Mouse (Mus musculus) limb, embryonic 10.5 days (tissue): ENCODE data around the gene Itk. TPM values are rescaled to one million over a fixed set of nuclear protein-coding genes. Genes with fewer than 3 reads are reported as not detected.
A peak's percentile ranks its signal among the peaks of the same experiment; 100 is the strongest.

Experiments used
- DNase-seq: peaks from one replicate; pipeline ENCODE4 v3.0.0-alpha.2; 2017; ENCODE audit warnings: low spot score
- H3K27ac ChIP-seq: fragments of 300-500 bp; sonication (generic); 2 replicates; pipeline ENCODE4 v1.5.1; 2016; ENCODE audit warnings: mild to moderate bottlenecking
- H3K27me3 ChIP-seq: fragments of 300-500 bp; sonication (generic); 2 replicates; pipeline ENCODE4 v1.6.1; 2016; ENCODE audit warnings: low read depth, mild to moderate bottlenecking; ENCODE audit not compliant: poor library complexity, severe bottlenecking
- H3K36me3 ChIP-seq: fragments of 300-500 bp; sonication (generic); 2 replicates; pipeline ENCODE4 v1.6.1; 2016; ENCODE audit warnings: mild to moderate bottlenecking, moderate library complexity
- H3K4me1 ChIP-seq: fragments of 300-500 bp; sonication (generic); 2 replicates; pipeline ENCODE4 v1.6.1; 2016
- H3K4me3 ChIP-seq: fragments of 300-500 bp; sonication (generic); 2 replicates; pipeline ENCODE4 v1.5.1; 2016; ENCODE audit warnings: mild to moderate bottlenecking, moderate library complexity
- H3K9me3 ChIP-seq: fragments of 300-500 bp; sonication (generic); replicated peaks from 2 replicates; pipeline ENCODE4 v1.6.1; 2016; ENCODE audit warnings: mild to moderate bottlenecking
- WGBS: fragments of 180-500 bp; shearing (Covaris S2); methylation state at CpG from one replicate; pipeline ENCODE4 v1.1.7; 2016; 5-methylcytosine and 5-hydroxymethylcytosine counted together
- polyA plus RNA-seq: library from polyadenylated mRNA; unstranded; fragments of >200 nt; fragmentation: Nextera tagmentation; extraction: Ambion mirVana; gene quantifications from 2 replicates; pipeline ENCODE4 v1.2.1, GENCODE M21; 2016

Itk gene
- polyA plus RNA-seq, 1 experiment from 2014 or later = not detected

- peak overlapping the region; percentile 16; the same call in 1 of the 2 replicates for H3K27ac ChIP-seq
- H3K9me3 ChIP-seq = no peaks in the 10 kb centered on the region
- H3K27me3 ChIP-seq = no peaks in the 10 kb centered on the region
- no peaks in the 10 kb centered on the region for H3K36me3 ChIP-seq
- WGBS = 89% methylated on average over 16 of the region's 16 CpGs
- peaks cover 22% of the 10 kb centered on the region for H3K4me1 ChIP-seq
- DNase-seq = no peak
- H3K4me3 ChIP-seq = no peak overlapping the region
These were observed 62.9 kb downstream of the Itk start for GRCm38 (mm10) chr11:46326271-46327015.

- 37% methylated on average over 7 of the region's 7 CpGs for WGBS
- no peaks in the 10 kb centered on the region for H3K36me3 ChIP-seq
- no peaks in the 10 kb centered on the region for H3K27me3 ChIP-seq
- H3K27ac ChIP-seq = no peak overlapping the region
- peaks cover 27% of the 10 kb centered on the region for H3K4me1 ChIP-seq
- H3K4me3 ChIP-seq = no peak overlapping the region
- H3K9me3 ChIP-seq = no peaks in the 10 kb centered on the region
- no peak for DNase-seq
These were observed 67.8 kb downstream of the Itk start for GRCm38 (mm10) chr11:46321559-46321958.

GRCm38 (mm10) chr11:46314534-46314933, 74.8 kb downstream of the Itk start:
- Histone ChIP-seq H3K27me3 (peaks cover 22% of the 10 kb centered on the region), H3K9me3 (no peaks in the 10 kb centered on the region), H3K36me3 (no peaks in the 10 kb centered on the region), H3K27ac (no peak overlapping the region), H3K4me3 (no peak overlapping the region), H3K4me1 (peaks cover 31% of the 10 kb centered on the region)
- DNase-seq = no peak
- WGBS = 83% methylated on average over 7 of the region's 7 CpGs

- H3K27me3 ChIP-seq = peaks cover 22% of the 10 kb centered on the region
- H3K4me1 ChIP-seq = peaks cover 36% of the 10 kb centered on the region
- no peaks in the 10 kb centered on the region for H3K9me3 ChIP-seq
- H3K36me3 ChIP-seq = no peaks in the 10 kb centered on the region
- DNase-seq = no peak
- no peak overlapping the region for H3K27ac ChIP-seq
- H3K4me3 ChIP-seq = no peak overlapping the region
- 88% methylated on average over 6 of the region's 6 CpGs for WGBS
These were observed 75.5 kb downstream of the Itk start for GRCm38 (mm10) chr11:46313851-46314250.

- Histone ChIP-seq H3K36me3 (no peaks in the 10 kb centered on the region), H3K27me3 (peaks cover 22% of the 10 kb centered on the region), H3K4me3 (peak within 1 kb of the TSS; percentile 85), H3K4me1 (peaks cover 36% of the 10 kb centered on the region), H3K9me3 (no peaks in the 10 kb centered on the region), H3K27ac (peak within 1 kb of the TSS; percentile 78)
- WGBS = 5% methylated on average over 14 of the region's 14 CpGs
- DNase-seq = no peak
These were observed 76.7 kb downstream of the Itk start, which contains the start of gene Cyfip2 for GRCm38 (mm10) chr11:46312523-46313035. Gene Cyfip2, minus strand, starts transcription at chr11:46312859.

GRCm38 (mm10) chr11:46311703-46312522, 77.4 kb downstream of the Itk start:
- Histone ChIP-seq H3K27ac (peak overlapping the region; percentile 78), H3K9me3 (no peaks in the 10 kb centered on the region), H3K4me1 (peaks cover 36% of the 10 kb centered on the region), H3K36me3 (no peaks in the 10 kb centered on the region), H3K27me3 (peaks cover 22% of the 10 kb centered on the region), H3K4me3 (peak overlapping the region; percentile 85)
- under 1% methylated on average over 68 of the region's 71 CpGs for WGBS
- peak; percentile 74 for DNase-seq

GRCm38 (mm10) chr11:46311181-46311702, 78.1 kb downstream of the Itk start:
- Histone ChIP-seq H3K4me3 (peak overlapping the region; percentile 85), H3K4me1 (peaks cover 36% of the 10 kb centered on the region), H3K9me3 (no peaks in the 10 kb centered on the region), H3K36me3 (no peaks in the 10 kb centered on the region), H3K27ac (peak overlapping the region; percentile 78), H3K27me3 (peaks cover 22% of the 10 kb centered on the region)
- 10% methylated on average over 14 of the region's 14 CpGs for WGBS
- DNase-seq = no peak

GRCm38 (mm10) chr11:46310647-46311063, 78.7 kb downstream of the Itk start:
- DNase-seq = no peak
- Histone ChIP-seq H3K27me3 (peaks cover 22% of the 10 kb centered on the region), H3K9me3 (no peaks in the 10 kb centered on the region), H3K27ac (no peak overlapping the region), H3K36me3 (no peaks in the 10 kb centered on the region), H3K4me1 (peaks cover 36% of the 10 kb centered on the region), H3K4me3 (peak overlapping the region; percentile 85; the same call in 1 of the 2 replicates)
- 80% methylated on average over 5 of the region's 5 CpGs for WGBS

- H3K4me3 ChIP-seq = no peak overlapping the region
- no peak overlapping the region for H3K27ac ChIP-seq
- H3K27me3 ChIP-seq = peaks cover 22% of the 10 kb centered on the region
- peaks cover 39% of the 10 kb centered on the region for H3K4me1 ChIP-seq
- H3K9me3 ChIP-seq = no peaks in the 10 kb centered on the region
- 74% methylated on average over 10 of the region's 10 CpGs for WGBS
- no peaks in the 10 kb centered on the region for H3K36me3 ChIP-seq
- DNase-seq = no peak
These were observed 79.3 kb downstream of the Itk start for GRCm38 (mm10) chr11:46309808-46310555.

GRCm38 (mm10) chr11:46309111-46309741, 80.1 kb downstream of the Itk start:
- WGBS = 88% methylated on average over 20 of the region's 20 CpGs
- H3K4me1 ChIP-seq = peaks cover 45% of the 10 kb centered on the region
- no peak overlapping the region for H3K27ac ChIP-seq
- no peaks in the 10 kb centered on the region for H3K36me3 ChIP-seq
- H3K9me3 ChIP-seq = no peaks in the 10 kb centered on the region
- H3K4me3 ChIP-seq = no peak overlapping the region
- no peak for DNase-seq
- H3K27me3 ChIP-seq = peaks cover 18% of the 10 kb centered on the region

- WGBS = 92% methylated on average over 11 of the region's 11 CpGs
- Histone ChIP-seq H3K36me3 (no peaks in the 10 kb centered on the region), H3K4me3 (no peak overlapping the region), H3K9me3 (no peaks in the 10 kb centered on the region), H3K27me3 (peaks cover 18% of the 10 kb centered on the region), H3K4me1 (peaks cover 45% of the 10 kb centered on the region), H3K27ac (no peak overlapping the region)
- DNase-seq = no peak
These were observed 80.9 kb downstream of the Itk start for GRCm38 (mm10) chr11:46308271-46308974.
